Mouse (Mus musculus): ENCODE measurements around the gene Mtcl1.

Gene Mtcl1

GRCm38 (mm10) chr17:66449460-66450341 is at the start of gene Mtcl1:
TSS of gene Mtcl1 (minus strand) at chr17:66449750.
- DNase-seq (ENCODE audit: low spot score): no peak

- no peak for DNase-seq (ENCODE audit: low spot score)
Observed at GRCm38 (mm10) chr17:66498598-66498997, 49.0 kb upstream of the Mtcl1 start.

- DNase-seq (ENCODE audit: low spot score): no peak
Observed at GRCm38 (mm10) chr17:66496589-66496988, 47.0 kb upstream of the Mtcl1 start.

DNA sequence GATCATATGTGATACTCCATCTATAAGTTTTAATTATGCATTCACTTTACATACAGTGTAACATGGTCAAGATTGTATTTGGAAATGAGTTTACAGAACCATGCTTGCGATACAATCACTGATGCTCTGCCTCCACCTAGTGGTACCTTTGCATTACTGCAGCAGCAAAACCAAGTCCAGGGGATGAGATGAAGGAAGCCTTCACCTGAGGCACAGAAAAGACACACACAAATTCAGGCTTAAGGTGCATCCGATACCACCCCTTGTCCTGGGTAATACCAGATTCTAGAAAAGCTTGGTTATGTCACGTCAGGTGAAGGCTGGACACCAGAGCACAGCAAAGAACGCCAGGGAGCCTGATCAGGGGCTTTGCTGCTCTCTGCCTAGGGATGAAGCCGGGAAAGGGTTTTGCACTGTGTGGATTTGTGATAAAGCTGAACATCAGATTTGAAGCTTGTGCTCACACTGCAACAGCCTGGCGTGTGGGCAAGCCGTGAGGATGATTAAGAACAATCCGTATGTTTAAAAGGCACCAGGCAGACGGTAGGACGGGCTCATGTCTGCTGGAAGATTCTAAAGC is 40.6 kb upstream of the Mtcl1 start:
- peak; percentile 74 for DNase-seq (ENCODE audit: low spot score)

- no peak for DNase-seq (ENCODE audit: low spot score)
Observed at GRCm38 (mm10) chr17:66486576-66486975, 37.0 kb upstream of the Mtcl1 start.

GRCm38 (mm10) chr17:66485742-66486141 is 36.2 kb upstream of the Mtcl1 start:
- peak; percentile 8 for DNase-seq (ENCODE audit: low spot score)

DNA sequence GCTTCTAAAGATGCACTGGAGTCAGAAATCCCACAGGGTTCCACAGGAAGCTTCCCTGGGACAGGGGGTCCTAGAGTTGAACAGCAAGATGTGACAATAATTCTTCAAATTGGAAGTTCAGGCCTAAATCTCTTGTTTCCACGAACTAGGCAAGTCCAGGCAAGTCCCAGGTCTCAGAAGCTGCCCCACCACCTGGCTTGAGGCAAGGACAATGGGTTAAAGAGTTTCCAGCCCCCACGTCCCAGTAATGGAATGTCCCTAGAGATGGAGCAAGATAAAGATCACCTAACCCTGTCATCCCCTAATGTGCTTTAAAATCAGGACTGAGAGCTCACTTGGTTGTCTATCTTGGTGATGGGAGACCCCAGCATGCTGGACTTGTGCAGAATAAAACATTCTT is 35.4 kb upstream of the Mtcl1 start:
- no peak for DNase-seq (ENCODE audit: low spot score)

DNA sequence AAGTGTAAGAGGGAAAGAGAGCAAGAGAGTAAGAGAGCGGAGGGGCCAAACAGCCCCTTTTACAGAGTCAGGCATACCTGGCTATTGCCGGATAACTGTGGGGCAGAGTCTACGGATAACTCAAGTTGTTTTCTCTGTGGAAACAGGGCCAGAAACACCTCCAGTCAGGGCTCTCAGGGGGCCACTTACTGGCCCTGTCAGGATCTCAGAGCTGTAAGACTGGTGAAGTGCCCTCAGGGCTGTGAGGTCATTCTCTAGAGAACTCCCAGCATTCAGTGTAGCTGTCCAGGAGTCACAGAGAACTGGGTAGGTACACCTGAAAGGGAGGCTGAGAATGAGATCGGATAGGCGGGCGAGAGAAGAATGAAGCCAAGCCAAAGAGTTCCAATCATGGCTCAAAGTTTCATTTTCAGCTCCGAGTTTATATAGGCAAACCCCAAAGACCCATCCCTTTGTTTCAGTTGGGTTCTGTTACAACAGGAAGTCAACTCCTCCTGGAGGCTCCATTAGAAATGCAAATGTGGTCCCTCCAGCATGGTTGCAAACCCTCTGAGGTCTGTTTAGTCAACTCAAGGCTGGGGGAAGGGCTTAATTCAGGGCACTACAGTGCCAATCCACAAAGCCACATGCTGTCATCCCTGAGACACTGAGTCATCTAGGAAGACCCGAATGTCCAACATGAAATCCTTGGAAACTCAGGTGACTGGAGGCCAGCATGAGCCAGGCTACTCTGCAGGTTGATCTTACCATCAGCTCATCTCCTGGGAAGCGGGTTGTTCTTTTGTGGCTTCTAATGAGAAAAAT is 34.3 kb upstream of the Mtcl1 start:
- no peak for DNase-seq (ENCODE audit: low spot score)

DNA sequence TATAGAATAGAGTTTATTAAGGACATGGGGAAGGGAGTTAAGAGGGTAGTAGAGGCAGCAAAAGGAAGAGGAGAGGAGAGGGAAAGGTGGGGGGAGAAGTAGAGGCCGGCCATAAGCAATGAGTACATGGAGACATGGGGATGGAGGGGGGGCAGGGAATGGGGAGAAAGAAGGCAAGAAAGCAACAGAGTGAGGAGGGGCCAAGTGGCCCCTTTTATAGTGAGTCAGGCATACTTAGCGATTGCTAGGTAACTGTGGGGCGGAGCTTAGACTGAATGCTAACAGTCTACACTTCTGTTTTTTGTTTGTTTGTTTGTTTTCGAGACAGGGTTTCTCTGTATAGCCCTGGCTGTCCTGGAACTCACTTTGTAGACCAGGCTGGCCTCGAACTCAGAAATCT is 31.7 kb upstream of the Mtcl1 start:
- DNase-seq (ENCODE audit: low spot score): no peak

DNA sequence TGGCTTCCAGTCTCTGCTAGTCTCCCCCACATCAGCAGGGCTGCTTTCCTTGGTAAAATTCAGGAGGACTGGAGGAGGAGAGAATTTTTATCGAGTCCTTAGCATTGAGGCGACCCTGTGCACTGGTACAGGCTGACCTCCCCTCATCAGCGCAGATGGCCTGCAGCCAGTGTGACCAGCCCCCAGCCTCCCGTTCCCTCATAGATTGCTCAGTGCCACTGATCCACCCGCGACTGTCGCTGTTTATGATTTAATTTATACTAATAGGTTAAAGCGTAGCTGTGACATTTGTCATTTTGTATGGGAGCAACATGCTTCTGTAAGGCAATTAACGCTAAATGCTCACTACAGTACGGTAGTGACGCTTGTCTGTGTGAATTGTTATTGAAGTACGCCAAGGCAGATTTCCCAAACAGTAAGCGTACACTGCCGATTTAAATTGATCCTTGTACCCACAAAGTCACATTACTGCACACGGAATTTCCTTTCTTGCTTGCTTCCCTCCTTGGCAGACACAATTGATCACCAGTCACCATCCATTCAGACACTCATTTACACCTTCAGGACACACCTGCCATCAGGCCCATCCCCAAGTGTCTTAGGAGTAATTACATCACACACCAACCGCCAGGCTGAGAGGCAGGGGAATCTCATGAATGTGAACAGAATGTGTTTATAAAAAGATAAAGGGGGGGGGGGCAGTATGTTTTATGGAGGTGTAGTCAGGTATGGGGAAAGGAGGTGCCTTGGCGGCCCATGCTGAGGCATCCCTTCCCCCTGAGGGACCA is 31.1 kb upstream of the Mtcl1 start:
- DNase-seq (ENCODE audit: low spot score): no peak

GRCm38 (mm10) chr17:66479813-66480490 is 30.4 kb upstream of the Mtcl1 start:
- DNase-seq (ENCODE audit: low spot score): no peak

DNA sequence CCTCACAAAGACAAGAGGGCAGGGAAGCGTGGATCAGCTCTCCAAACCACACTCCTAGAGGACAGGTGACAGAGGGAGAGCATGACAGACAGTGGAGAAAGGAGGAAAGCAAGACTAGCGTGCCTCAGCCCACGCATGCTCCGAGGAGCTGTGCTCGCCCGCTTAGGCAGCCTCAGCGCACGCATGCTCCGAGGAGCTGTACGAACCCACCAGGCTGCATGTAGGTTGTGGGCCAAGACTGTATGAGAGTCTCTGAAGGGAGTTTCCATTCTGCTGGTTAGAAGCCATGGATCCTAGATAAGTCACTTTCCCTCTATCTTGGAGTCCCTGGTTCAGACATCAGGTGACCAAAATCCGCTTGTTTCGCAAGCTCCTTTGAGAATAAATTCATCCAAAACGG is 29.8 kb upstream of the Mtcl1 start:
- no peak for DNase-seq (ENCODE audit: low spot score)

DNA sequence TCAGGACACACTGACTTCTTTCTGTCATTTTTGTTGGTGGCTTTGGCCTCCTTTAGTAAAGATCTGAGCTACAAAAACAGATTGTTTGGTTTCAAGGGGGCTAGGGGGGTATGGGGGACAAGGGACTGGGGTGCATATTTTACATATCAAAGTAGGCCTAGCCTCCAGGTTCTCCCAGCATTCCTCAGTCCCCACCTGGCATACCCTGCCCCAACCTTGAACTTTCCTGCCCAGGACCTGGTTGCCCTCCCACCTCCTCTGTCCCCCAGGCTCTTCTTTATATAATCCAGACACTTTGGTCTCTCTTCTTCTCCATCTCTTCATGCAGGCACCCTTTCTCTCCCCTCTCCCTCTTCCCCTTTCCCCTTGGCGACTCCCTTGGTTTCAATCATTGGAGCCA is 23.7 kb upstream of the Mtcl1 start:
- DNase-seq (ENCODE audit: low spot score): no peak

- DNase-seq (ENCODE audit: low spot score): no peak
Observed at GRCm38 (mm10) chr17:66471775-66472174, 22.2 kb upstream of the Mtcl1 start.

- no peak for DNase-seq (ENCODE audit: low spot score)
Observed at GRCm38 (mm10) chr17:66471252-66471651, 21.7 kb upstream of the Mtcl1 start.

DNA sequence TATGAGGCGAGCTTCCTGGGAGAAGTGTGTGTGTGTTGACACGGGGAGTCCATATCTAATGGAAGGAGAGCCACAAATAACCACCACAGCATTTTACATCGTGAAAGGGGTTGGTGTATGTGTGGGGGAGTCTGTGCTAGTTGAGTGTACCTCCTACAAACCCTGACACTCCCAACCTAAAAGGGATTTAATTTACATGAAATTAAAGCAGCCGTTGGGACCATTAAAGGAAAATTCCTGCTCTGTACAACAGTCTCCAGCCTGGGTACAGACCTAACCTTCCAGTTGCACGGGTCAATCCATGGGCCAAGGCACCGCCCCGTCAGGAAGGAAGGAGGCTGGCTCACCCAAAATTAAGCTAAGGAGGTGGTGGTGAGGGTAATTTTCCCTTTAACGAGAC is 20.5 kb upstream of the Mtcl1 start:
- DNase-seq (ENCODE audit: low spot score): no peak

DNA sequence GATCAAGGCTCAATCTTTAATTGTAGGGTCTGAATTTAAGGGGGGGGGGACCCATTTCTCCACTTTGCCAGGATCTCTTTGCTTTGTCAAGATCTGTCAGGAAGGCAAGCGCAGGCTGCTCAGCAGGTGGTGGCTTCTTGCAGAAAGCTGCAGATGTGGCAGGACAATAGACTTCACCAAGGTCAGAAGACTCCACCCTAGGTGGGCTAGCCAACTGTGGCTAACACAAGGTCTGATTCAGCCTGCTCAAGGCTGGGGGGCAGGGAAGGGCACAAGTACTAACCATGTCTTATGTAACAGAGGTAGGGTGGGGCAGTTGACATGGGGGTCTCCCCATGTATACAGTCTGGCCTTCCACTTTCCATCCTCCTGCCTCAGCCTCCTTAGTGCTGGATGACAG is 7.7 kb upstream of the Mtcl1 start:
- no peak for DNase-seq (ENCODE audit: low spot score)

GRCm38 (mm10) chr17:66451143-66451542 is 1.6 kb upstream of the Mtcl1 start:
- peak; percentile 49 for DNase-seq (ENCODE audit: low spot score)

DNA sequence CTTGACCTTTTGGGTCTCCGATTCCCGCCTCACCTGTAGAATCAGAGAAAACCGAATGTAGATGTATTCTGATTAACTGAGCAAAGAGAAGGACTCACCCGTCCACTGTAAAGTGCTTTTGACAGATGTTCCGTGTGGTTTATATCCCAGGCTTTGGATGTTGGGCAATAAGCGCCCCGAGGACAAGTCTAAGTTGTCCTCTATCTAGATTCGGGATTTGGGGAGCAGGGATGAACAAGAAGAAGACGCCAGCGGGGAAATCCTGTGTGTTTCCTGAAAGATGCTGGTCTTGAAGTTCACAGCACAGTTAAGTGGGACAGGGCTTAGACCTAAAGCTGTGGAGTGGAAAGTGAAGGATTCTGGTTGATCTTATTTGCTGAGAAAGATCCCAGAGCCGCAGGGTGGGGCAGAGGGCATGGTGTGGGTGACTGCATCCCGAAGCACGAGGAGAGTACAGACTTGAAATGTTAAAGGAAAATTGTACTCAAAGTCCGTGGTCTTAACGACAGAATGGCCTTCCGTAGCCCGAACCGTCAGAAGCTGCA is 1.0 kb upstream of the Mtcl1 start:
- DNase-seq (ENCODE audit: low spot score): no peak

GRCm38 (mm10) chr17:66448421-66449405 is 837 bp downstream of the Mtcl1 start:
- no peak for DNase-seq (ENCODE audit: low spot score)
